Mouse (Mus musculus) left cerebral cortex, adult 18-20 months (tissue): ENCODE data around the gene Micall2. TPM values are rescaled to one million over a fixed set of nuclear protein-coding genes. Genes with fewer than 3 reads are reported as not detected.

Experiments used
- DNase-seq, 2 experiments: peaks; one replicate each; pipeline ENCODE4 v3.0.0; 2021 to 2022; ENCODE audit warnings: low spot score in 2 of 2, mixed read lengths in 1 of 2
- microRNA-seq, 2 experiments: library from miRNA; unstranded; fragments of <30 nt; microRNA quantifications; one replicate each; pipeline ENCODE4 v1.2.0; 2021
- total RNA-seq, 2 experiments: library from RNA; stranded (reverse); gene quantifications; 2 replicates each; pipeline ENCODE4 v1.2.3; 2021

Gene Micall2
- total RNA-seq, 2 experiments from 2014 or later, result 1.5 to 2.1 TPM

DNA sequence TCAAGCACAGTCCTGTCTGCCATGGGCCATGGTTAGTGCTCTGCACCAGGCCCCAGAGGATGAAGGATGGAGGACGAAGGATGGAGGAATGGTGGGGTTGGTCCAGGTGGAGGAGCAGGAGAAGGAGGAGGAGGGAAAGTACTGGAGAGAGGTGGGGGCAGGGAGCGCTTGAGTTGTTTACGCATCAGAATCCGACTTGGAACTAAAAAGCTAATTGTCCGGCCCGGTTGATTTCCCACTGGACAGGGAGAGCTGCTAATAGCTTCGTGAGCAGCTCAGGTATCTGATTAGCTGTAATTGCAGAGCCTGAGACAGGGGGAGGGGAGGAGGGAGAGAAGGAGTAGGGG is 53.5 kb downstream of the Micall2 start:
- DNase-seq, result no peak

DNA sequence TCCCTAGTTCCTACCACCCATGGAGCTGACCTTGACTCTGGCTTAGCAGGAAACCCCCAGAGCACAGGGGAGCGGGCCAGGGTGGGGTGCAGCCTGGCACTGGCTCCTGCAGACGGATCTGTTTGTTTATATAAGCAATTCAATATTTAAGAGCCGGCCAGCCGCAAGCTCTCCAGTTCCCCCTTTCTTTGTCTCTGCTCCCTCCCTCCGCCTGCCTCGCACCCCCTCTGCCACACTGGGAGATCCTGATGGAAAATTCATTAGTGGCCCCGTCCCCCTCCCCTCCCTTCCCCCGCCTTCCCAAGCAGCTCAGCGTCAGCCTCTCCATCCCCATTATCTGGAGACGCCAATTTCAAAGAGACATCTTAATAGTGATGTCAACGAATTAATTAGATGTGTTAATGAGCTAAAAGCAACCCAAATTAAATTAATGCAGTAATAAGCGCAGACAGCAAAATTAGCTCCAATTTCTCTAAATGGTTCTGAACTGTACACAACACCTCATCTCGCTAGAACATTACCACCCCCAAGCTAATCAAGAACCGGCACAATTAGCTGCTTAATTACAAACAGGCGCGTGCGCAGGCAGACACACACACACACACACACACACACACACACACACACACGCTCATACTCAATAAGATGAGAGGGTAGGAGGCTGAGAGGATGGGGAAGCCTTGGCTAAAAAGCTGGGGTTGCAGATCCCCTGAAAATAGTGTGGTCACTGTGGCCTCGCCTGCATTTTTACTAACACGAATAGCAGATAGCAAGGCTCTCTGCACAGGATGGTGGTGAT is 54.1 kb downstream of the Micall2 start:
- no peak for DNase-seq

DNA sequence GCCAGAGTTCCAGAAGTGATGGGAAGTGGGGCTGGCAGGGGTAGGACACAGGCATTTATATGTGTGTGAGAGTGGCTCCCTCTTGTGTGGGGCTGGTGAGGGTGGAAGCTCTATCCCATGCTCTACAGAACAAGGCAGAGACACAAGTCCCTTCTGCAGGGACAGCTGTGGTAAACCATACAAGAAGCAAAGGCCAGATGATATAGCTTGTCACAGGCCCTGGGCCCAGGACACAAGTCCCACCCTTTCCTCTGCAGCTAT is 60.5 kb downstream of the Micall2 start:
- DNase-seq, result no peak

DNA sequence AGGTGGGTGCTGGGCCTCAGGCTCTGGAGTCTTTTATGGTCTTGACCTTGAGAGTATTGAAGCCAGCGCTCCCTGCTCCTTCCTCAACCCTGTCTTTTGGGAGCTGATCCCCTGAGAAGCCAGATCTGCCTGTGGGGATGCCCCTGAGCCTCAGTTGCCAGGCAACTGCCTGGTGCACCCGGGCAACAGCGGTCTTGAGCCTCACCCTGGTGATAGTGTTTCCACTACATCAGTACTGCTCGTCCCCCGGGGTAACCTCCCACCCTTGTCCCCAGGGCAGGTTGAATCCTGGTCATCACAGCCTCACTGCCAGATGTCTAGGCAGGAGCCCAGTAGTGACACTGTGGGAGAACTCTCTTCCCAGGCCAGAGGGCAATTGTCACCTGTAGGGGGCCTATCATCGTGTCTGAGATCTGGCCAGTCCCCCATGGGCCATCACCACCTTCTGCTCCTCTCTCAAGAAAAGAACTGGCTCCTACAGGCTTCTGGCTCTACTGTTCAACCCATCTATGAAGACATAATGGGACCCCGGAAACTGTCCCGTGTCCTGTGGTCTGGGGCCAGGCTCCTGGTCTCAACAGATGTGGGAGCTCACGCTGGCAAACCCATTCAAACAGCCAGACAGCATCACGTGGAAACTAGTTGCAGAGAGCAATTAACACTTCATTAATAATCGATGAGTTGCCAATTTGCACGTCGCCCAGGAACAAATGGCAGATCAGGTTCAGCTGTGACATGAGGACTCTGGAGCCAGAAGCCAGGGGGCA is 61.0 kb downstream of the Micall2 start:
- DNase-seq, result no peak

DNA sequence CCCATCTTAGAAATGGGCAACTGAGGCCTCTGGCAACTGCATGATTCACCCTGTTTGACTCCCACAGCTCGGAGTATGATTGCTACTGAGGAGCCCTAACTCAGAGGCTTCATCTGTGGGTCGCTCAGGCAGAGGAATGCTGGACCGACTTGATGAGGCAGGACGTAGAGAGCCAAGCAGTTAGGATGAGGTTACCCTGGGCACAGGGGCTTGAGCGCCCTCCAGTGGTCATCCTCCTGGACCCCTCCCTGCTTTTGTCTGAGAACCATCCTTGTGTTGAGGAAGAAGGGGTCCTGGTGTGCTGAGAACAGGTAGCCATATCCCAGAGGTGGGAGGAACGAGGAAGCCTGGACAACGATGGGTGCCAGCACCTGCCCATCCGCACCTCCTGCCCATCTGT is 66.8 kb downstream of the Micall2 start:
- DNase-seq, result peak in 1 of 2 experiments; percentile 8

DNA sequence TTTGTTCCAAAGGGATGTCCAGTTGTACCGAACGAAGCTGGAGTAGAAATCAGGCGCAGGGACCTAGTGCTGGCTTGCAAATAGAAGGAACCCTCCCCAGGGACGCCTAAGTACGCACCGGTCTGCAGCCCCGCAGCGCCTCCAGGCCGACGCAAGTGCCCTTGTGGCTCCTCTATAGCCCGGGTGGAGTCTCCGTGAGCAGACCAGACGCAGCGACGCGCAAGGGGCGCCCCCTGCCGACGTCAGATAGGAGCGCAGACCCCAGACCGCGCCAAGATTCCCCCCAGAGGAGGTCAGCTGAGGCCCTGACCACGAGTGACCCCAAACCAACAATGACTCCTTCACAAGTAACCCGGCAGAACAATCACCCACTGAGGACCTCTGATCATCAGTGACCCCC is 67.6 kb downstream of the Micall2 start:
- DNase-seq, result peak; percentile 21 to 46

DNA sequence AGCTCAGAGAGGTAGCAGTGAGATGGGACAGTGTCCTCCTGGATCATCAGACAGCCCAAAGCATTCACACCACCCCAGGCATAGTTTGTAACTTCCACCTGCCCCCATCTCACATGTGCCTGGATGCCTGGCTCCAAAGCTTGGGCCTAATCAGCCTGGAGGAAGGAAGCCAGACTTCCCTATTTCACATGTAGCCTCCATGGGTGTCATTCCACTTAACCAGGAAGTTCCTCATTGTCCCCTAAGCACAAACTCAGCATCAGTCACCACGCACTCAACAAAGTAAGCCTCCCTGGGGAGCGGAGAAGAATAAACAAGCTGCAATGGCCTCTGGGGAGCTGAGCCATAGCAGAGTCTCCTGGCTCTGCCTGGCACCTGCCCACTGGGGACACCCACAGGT is 69.6 kb downstream of the Micall2 start:
- no peak for DNase-seq

DNA sequence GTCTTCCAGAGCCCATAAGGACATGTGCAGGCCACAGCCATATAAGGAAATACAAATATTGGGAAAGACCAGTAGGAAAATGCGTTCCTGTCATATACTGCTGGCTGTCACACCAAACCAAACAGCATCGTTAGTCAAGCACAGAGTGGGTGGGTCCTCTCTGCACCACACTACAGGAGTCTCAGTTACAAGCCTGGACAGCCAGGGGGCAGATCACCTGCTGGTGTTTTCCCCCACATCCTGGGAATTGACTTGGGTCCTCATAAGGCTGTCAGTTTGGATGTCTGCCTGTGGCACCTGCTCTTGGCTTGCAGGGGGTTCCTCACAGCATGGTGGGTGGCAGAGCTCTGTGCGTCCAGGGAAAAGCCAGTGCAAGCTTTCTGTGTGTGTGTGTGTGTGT is 70.8 kb downstream of the Micall2 start:
- DNase-seq, result no peak

DNA sequence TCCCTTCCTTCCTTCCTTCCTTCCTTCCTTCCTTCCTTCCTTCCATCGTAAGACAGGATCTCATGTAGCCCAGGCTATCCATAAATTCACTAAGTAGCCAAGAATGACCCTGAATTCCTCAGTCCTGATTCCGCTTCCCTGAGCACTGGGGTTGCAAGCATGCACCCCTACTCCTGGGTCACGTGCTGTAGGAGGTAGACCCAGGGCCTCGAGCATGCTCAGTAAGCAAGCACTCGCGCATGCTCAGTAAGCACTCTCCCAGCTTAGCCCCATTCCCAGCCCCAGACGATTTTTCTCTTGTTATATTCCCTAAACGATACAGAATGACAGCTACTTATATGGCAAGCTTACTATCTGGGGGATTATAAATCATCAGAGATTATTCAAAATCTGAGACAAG is 74.4 kb downstream of the Micall2 start:
- DNase-seq, result no peak

DNA sequence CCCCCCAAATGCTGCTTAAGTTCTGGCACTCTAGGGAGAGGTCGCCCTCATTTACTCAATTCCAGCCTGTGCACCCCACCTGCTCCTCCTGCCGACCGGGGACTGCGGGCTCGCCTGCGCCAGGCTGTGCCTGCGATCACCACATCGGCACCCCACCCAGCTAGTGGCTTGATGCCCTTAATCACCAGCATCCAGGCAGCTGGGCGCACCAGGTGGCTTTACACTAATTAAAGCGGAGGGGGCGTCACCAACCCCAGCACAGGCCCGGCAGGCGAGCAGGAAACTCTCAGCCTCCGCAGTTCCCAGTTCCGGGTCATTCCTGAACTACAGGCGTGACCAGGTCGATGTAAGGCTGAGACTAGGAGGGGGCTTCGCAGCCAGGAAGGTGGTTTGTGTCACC is 76.8 kb downstream of the Micall2 start:
- no peak for DNase-seq

DNA sequence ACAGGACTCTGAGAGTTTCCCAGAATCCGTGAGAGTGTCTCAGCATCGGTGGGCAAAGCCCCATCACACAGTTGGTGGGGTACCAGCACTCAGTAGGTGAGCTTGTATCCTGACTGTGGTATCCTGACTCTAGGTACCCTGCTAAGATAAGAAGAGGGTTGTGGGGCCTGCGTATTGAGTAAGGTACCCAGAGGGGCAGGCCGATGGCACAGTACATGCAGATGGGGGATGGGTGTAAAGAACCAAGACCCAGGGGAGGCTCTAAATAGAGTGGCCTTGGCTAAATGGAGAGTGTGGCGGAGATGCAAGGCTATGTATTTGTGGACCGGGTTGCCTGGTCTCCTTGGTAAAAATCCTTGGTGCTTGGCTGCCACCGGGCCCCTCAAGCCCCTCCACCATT is 77.3 kb downstream of the Micall2 start:
- no peak for DNase-seq

DNA sequence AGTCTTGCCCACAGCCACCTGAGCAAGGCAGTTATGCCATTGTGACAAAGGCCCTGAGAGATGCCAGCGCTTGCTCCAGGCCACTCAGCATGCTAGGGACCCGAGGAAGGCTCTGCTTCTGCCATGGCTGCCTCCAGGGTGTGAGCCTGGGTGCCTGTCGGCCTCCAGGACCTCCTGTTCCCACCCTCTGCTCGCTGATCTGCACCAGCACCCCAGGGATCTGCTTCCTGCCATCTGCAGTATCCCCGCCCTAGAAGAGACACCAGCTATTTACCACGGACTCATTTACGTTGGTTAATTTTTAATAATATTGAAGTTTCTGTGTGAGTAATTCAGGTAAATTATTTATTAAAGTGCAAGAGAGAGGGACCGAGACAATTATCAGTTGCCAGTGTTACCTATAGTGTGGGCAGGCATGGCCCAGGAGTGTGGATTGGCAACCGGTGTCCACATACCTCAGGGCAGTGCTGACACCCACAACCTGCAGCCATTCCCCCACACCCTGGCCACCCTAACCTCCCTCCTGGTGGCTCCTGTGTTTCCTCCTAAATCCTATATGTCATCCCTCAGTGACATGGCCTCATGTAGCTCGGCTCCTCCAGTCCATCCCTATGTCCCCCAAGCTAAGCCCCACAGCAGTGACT is 78.1 kb downstream of the Micall2 start:
- DNase-seq, result no peak

Small RNA genes within 50 kb of the gene (microRNA-seq; reads per million reads assigned to microRNA genes)
- 1.7 to 4.4 reads per million in 2 experiments for gene Mir7037

Other genes with a start within 250 kb of the Micall2 start
- gene Uncx, start 192.8 kb downstream of the Micall2 start, total RNA-seq, result under 1 TPM; 0.23 to 0.30 TPM
- gene Ints1, start 39.3 kb upstream of the Micall2 start, total RNA-seq, result 100 to 1,000 TPM in 1 of 2 experiments, 10 to 100 TPM in 1; 96.3 to 103 TPM
- gene Mafk, start 55.2 kb upstream of the Micall2 start, total RNA-seq, result 1 to 10 TPM; 8.9 to 9.2 TPM
- gene Tmem184a, start 83.6 kb upstream of the Micall2 start, total RNA-seq, result under 1 TPM; 0.35 to 0.53 TPM
- not detected for gene Gm26938, start 90.1 kb upstream of the Micall2 start, total RNA-seq
- gene Psmg3, start 90.5 kb upstream of the Micall2 start, total RNA-seq, result 10 to 100 TPM; 19.3 TPM
- 10 to 100 TPM; 32.3 to 36.1 TPM for gene Elfn1, start 171.6 kb upstream of the Micall2 start, total RNA-seq